Mouse (Mus musculus): ENCODE measurements around the gene Wdcp.
"Not testable (repeated sequence)": the region's sequence is repeated elsewhere in the genome, so short reads cannot be mapped to it uniquely, and the experiment has no call there.

Gene Wdcp

DNA sequence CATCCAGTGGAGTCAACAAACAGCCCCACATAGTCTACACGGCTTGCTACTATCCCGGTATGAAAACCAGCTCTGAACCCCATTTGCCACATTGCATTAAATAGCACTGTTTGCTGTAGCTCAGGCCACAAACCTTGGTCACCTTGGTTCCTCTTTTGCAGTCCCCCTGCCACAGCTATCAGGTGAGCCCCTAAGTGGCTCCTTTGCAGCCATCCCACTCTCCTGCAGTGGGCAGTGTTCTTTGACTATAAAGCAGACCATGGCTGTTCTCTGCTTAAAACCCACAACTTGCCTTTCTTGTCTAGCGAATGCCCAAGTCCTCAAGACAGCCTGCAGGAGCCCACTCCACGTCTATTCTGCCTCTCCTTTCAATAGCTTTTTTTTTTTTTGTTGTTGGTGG lies 29.2 kb downstream of the Wdcp start:
- no peak for DNase-seq

DNA sequence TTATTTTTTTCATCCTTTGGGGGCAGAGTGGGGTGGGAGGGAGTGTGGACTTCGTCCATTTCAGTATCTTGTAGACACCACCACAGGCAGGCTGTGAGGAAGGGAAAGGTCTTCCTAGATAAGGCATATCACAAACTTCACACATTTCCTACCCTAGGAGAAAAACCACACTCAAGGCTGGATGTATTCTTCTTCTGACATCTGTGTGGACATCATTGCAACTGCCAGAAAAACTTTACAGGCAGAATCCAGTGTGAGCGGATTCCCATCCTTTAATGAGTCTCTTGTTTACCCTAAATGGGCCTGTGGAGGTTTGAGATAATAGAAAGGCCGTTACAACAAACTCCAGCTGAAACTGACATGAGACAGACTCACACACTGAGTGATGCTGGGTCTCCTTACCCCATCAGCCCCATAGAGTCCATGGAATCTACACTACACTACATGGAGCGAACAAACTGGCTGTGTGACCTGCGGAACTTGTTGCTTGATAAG lies 29.9 kb downstream of the Wdcp start:
- no peak for DNase-seq

DNA sequence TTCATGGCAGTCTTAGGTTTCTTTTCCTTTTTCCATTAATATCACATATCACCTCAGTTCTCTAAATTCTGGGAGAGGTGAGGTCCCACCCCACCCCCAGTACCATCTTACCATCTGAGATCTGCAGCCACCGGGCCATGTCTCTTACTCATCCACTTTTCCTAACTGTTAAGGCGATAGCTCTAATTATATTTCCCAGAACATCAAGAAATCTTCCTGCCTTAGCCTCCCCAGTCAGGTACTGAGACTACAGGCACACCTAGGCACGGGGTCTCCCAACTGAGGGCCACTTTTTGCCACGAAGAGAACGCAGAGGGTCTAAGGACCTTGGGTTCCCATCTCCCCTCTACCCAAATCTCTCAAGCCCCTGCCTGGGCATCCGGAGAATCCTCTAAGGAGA lies 30.4 kb downstream of the Wdcp start:
- no peak for DNase-seq

DNA sequence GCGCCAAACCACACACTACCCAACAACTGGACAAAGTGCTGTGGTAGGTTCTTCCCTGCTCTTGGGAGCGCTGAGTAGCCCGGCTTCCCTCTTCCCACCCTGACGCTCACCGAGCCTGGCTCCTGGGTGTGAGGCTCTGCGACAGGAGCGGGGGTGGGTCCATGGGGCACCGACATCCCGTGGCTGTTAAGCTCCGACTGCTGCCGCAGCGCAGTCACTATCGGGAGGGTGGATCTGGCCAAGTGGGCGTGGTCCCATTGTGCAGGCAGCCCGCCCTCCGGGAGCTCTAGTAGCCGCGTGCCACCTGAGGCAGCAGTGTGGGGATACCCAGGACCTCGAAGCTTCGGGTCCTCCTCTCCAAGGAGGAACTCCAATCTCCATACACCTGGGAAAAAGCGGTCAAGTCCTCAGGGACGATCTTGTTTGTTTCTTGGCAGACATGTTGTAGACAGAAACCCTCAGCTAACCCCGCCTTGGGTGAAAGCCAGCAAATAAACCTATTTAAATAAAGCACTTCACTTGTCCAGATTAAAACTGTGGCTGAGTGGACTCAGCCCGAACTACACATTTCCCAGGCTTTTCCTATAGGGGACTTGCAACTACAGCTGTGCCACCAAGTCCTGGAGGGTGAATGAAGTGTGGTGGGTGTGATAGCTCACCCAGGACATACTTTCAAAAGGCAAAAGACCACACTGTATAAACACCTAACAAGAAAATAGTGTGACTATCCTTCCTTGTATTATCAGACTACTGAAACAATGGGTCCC lies 31.2 kb downstream of the Wdcp start, which contains the start of gene Mfsd2b:
Mfsd2b (minus strand) TSS at position 199 of the 767 bp plus-strand sequence.
- DNase-seq, result peak; percentile 61

DNA sequence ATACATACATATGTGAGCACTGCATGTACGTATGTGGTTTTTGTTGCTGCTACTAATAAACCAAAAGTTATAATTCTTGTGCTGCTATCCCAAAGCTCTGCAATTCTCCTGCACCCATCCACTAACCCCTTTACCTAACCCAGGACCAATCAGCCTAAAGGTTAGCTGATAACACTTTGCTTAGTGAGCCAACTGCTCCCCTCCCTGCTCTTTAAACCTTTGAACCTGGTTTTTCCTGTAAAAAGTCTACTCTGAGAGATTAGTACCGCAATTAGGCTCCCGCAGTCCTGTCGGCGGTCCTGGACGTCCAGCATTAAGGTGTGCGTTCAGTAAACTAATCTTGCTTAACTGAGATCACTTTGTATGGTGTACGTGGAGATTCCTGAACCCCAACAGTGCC lies 32.5 kb downstream of the Wdcp start:
- no peak for DNase-seq

DNA sequence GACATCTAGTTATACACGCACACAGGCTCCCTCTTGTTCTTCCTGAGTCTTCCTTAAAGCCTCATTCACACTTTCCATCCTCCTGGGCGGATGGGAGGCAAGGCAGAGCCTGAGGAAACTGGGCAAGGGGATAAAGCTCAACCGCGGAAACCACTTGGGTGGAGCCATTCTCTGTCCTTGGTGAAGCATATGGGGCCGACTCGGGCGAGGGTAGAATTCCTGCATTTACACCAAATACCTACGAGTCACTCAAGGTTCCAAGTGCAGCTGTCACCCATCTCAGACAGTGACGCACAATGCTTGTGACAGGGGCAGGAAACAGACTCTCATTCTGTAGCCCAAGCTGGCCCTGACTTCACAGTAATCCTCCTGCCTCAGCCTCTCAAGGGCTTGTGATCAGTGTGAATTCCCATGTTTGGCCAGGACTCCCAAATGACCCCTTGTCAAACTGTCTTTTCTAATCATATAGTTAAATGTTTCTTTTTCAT lies 35.2 kb downstream of the Wdcp start:
- DNase-seq, result no peak

DNA sequence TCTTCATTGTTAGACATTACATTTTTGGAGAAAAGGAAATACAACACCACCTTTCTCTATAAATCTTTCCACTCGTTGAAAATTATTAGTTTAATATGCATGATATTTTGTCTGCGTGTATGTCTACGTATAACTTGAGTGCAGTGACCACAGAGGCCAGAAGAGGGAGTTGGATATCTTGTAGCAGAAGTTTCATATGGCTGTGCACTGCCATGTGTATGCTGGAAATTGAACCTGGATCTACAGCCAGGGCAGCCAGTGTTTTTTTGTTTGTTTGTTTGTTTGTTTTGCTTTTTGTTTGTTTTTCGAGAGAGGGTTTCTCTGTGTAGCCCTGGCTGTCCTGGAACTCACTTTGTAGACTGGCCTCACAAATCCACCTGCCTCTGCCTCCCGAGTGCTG lies 35.9 kb downstream of the Wdcp start:
- no peak for DNase-seq

DNA sequence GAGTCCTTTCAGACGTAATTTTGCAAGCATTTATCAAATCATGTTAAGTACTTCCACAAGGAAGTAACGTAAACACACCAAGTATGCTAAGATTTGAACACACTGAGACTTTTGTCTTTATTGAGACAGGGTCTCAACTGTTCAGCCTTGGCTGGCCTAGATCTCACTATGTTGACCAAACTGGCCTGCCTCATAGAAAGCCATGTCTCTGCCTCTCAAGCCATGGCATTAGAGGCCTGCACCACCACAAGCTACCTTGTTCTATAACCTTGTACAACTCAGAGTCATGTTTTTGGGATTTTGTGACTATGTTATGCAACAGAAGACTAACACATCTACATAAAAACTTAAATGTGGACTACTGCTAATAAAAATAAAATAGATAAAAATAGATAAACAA lies 39.0 kb downstream of the Wdcp start:
- no peak for DNase-seq

DNA sequence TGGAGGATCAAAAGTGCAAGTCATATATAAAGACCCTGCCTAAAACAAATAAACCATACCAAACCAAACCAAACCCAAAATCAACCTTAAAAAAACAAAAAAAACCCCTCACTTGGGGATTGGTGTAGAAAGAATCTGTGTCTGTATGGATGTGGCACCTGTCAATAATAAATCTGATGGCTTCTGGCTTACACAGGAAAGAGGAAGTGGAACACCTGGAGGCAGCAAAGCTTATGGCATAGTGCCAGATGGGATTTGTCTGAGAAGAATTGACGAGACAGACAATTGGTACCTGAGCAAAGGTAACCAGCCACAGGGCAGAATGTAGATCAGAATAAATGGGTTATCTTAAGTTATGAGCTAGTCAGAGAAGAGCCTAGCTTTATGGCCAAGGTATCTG lies 42.0 kb downstream of the Wdcp start:
- no peak for DNase-seq

DNA sequence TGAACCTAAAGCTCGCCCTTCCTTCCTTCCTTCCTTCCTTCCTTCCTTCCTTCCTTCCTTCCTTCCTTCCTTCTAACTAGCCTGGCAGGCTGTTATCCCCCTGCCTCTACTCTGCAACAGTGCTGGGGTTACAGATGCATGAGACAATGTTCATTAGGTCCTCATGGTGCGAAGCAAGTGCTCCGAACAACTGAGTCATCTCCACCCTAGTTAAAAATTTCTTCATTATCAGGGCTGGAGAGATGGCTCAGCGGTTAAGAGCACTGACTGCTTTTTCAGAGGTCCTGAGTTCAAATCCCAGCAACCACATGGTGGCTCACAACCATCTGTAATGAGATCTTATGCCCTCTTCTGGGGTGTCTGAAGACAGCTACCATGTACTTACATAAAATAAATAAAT lies 43.5 kb downstream of the Wdcp start:
- DNase-seq, result not testable (repeated sequence)

DNA sequence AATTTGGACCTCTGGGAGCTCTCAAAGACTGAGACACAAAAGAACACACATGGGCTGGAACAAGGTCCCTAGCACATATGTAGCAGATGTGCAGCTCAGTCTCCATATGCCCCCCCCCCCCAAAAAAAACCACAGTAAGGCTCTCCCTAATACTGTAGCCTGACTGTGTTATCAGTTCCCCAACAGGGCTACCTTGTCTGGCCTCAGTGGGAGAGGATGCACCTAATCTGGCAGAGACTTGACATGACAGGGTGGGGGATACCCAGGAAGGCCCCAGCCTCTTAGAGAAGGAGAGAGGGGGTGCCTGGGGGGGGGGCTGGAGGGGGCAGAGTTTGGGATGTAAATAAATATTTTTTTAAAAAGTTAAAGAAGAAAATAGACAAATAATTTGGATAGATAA lies 45.6 kb downstream of the Wdcp start:
- DNase-seq, result no peak

DNA sequence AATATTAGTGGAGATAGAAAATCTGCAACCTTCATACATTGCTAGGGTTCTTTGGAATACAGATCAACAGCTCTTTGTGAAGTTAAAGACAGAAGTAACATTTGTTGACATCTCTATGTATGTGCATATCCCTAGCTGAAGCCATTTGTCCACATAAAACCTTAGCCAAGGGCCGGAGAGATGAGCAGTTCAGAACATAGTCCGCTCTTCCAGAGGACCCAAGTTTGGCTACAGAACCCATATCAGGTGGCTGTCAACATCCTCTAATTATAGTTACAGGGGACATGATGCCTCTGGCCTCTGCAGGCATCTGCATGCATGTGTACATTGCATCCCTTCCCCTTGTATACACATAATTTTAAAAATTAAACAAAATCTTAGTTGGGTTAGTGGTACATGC lies 46.1 kb downstream of the Wdcp start:
- DNase-seq, result no peak

DNA sequence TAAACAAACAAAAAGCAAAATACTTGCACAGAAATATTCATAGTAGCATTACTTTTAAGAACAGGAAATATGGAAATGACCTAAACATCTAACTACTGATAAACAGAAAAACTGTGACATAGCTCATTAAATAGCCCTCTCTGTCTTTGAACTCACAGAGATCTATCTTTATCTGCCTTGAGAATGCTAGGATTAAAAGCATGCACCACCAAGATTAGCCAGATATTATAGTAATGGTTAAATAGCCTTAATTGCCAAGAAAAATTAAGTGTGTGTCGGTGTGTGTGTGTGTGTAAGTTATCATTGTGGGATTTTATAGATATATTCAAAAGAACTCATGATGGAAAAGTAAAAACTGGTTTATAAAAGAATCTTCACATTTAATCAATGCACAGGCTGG lies 46.8 kb downstream of the Wdcp start:
- DNase-seq, result no peak

DNA sequence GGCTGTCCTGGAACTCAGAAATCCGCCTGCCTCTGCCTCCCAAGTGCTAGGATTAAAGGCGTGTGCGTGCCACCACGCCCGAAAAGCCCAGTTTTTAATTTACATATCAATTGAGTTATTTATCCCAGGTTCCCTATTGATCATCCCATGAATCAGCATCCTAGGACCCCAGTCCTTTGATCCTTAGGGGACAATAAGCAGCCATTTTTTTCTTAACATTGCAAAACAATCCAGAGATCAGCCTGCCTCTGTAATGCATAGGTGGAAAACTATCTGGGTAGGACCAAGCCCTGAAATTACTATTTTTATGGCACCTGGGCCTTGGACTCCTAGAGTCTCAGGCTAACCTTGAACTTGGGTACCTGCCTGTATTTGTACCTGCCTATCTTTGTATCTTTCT lies 54.9 kb downstream of the Wdcp start:
- no peak for DNase-seq

DNA sequence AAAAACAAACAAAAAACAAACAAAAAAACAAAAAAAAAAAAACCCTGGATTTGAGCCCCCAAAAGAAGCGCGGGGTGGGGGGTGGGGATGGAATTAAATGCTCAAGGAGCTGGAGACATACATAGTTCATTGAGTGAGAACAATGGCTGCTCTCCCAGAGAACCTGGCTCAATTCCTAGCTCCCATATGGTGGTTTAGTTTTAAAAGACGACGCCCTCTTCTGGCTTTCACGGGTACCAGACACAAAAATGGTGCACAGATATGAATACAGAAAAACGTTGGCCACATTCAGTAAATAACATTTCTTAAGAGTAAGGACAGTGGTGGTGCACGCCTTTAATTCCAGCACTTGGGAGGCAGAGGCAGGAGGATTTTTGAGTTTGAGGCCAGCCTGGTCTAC lies 62.8 kb downstream of the Wdcp start:
- no peak for DNase-seq

DNA sequence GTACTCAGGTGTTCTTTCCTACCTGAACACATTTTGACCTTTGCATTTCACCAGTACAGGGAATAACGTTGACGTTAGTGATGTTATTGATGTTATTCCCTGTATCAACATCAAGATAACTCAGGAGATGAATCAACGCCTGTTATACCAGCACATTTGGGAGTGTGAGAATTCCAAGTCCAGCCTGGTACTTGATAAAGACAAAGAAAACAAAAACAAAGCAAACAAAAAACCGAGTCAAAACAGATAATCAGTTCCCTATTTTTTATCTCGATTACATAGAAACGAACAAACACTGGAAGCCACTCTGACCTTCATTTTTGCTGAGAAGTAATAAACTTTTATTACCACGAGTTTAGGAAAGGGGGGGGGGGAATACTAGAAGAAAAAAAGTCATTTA lies 63.4 kb downstream of the Wdcp start:
- DNase-seq, result no peak

DNA sequence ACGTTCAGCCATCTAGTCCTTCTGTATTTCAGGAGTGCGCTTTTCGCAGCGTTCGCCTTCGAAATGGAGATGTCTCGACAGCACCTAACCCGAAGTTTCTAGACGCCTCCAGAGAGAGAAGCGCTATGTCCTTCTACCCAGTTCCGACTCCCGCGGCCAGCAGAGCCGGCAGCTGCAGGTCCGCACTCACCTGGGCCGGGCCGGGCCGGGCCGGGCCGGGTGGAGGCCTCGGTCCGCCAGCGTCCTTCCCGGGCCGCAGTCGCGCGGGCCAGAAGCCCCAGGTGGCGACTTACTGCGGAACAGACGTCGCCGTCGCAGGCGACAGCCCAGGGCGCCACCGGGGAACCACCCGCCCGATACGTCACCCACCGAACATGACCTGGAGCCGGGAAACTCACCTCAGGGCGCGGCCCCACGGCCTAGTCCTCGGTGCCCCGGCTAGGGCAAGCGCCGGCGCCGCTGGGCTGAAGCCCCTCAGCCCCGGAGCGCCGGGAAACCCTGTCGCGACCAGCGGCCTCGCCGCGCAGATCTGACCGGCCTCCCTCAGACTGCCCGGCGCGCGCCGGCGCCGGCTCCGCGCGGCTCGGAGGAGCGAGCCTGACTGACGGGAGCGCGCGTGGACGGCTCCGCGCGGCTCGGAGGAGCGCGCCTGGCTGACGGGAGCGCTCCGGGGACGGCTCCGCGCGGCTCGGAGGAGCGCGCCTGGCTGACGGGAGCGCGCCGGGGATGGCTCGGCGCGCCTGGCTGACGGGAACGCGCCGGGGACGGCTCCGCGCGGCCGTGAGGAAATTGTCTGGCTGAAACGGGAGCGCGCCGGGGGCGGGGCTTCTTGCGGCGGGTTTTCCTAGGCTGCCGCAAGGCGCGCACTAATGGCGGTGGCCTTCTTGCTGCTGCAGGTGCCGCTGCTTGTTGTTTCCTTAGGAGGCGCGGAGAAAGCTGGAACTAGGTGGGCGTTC lies 64.1 kb downstream of the Wdcp start, which contains the start of gene Ubxn2a:
Ubxn2a (minus strand) TSS at position 755 of the 956 bp plus-strand sequence.
- peak; percentile 97 for DNase-seq

DNA sequence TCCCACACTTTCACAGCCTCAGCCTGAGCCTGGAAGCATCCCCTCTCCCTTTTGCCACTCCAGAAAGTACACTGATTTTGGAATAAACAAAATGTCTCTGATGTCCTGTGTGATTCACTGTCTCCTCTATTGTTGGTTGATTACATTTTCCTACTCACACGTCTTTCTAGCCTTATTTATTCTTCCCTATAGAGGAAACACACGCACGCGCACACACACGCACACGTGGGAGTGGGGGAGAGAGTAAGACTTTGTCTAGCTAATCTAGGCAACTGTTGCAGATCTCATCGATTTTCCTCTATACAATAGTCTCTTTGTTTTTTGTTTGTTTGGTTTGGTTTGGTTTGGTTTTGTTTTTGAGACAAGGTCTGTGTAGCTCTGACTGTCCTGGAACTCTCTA lies 65.3 kb downstream of the Wdcp start:
- no peak for DNase-seq
